Mouse (Mus musculus): ENCODE results near the gene Astn1. TPM values are rescaled to one million over a fixed set of nuclear protein-coding genes. Genes with fewer than 3 reads are reported as not detected.
A peak's percentile ranks its signal among the peaks of the same experiment; 100 is the strongest.

Gene Astn1
- total and polyA plus RNA-seq, 3 experiments: 0.35 to 0.42 TPM; not detected in 1

- H3K4me3 ChIP-seq (replicated peaks in 1 of 3; ENCODE audit: low read depth in 2 of 3, low read length in 2 of 3, poor library complexity in 1 of 3): no peak overlapping the region
- DNase-seq (ENCODE audit: extremely low read depth): no peak
- no peak overlapping the region for H3K9ac ChIP-seq (ENCODE audit: insufficient read depth, low read depth)
- 0 out of 4 replicates have a peak, but pooled peaks cover 0 to 4% of the 10 kb centered on the region in 2 experiments for H3K4me1 ChIP-seq (ENCODE audit: control insufficient read depth in 1 of 2, insufficient read depth in 2 of 2)
- no peaks in the 10 kb centered on the region for H3K36me3 ChIP-seq (replicated peaks in 1 of 2; ENCODE audit: control insufficient read depth in 1 of 2, insufficient read depth in 1 of 2, low read length in 1 of 2)
- in situ Hi-C loops (cut with MboI; ENCODE audit: low pct_ligation_motif_present, low pct_unique_long_range_greater_than_20kb, low sequenced_read_pairs): no loop called here
- H3K4me2 ChIP-seq (ENCODE audit: insufficient read depth, low read depth, poor library complexity, severe bottlenecking): 0 out of 2 replicates have a peak overlapping the region, but pooled peaks have one; percentile 9
- dilution Hi-C loops (cut with MboI; ENCODE audit: extremely low pct_ligation_motif_present, extremely low pct_unique_long_range_greater_than_20kb, low sequenced_read_pairs): no loop called here
- H3K27me3 ChIP-seq (replicated peaks): no peaks in the 10 kb centered on the region
- H3K27ac ChIP-seq (ENCODE audit: insufficient read depth, low read depth): no peak overlapping the region
- H3K79me2 ChIP-seq (replicated peaks; ENCODE audit: control insufficient read depth, extremely low read depth, insufficient read depth, poor library complexity, severe bottlenecking): no peaks in the 10 kb centered on the region
- TF ChIP-seq BHLHE40 (IDR thresholded peaks at IDR 0.05; ENCODE audit: low read depth, low read length): no peak
- TF ChIP-seq GABPA (IDR thresholded peaks at IDR 0.05; ENCODE audit: insufficient replicate concordance, low read depth, low read length): no peak
- TF ChIP-seq HCFC1 (IDR thresholded peaks at IDR 0.05; ENCODE audit: low read depth, low read length): no peak
- no peak for TF ChIP-seq NELFE (IDR thresholded peaks at IDR 0.05; ENCODE audit: low read depth, low read length)
- TF ChIP-seq UBTF (IDR thresholded peaks at IDR 0.05; ENCODE audit: low read depth, low read length): no peak
- H3K9me3 ChIP-seq (replicated peaks; ENCODE audit: low read length): no peaks in the 10 kb centered on the region
Observed at GRCm38 (mm10) chr1:158382277-158382676, 20.2 kb downstream of the Astn1 start.

- H3K4me1 ChIP-seq (ENCODE audit: control insufficient read depth in 1 of 2, insufficient read depth in 2 of 2): 0 out of 4 replicates have a peak, but pooled peaks cover 0 to 4% of the 10 kb centered on the region in 2 experiments
- no peaks in the 10 kb centered on the region for H3K36me3 ChIP-seq (replicated peaks in 1 of 2; ENCODE audit: control insufficient read depth in 1 of 2, insufficient read depth in 1 of 2, low read length in 1 of 2)
- no peak overlapping the region for H3K27ac ChIP-seq (ENCODE audit: insufficient read depth, low read depth)
- H3K4me2 ChIP-seq (ENCODE audit: insufficient read depth, low read depth, poor library complexity, severe bottlenecking): no peak overlapping the region
- DNase-seq (ENCODE audit: extremely low read depth): no peak
- no peaks in the 10 kb centered on the region for H3K9me3 ChIP-seq (replicated peaks; ENCODE audit: low read length)
- no peaks in the 10 kb centered on the region for H3K79me2 ChIP-seq (replicated peaks; ENCODE audit: control insufficient read depth, extremely low read depth, insufficient read depth, poor library complexity, severe bottlenecking)
- dilution Hi-C loops (cut with MboI; ENCODE audit: extremely low pct_ligation_motif_present, extremely low pct_unique_long_range_greater_than_20kb, low sequenced_read_pairs): no loop called here
- no peak for TF ChIP-seq HCFC1 (IDR thresholded peaks at IDR 0.05; ENCODE audit: low read depth, low read length)
- no peak for TF ChIP-seq USF1 (IDR thresholded peaks at IDR 0.05; ENCODE audit: low read depth, low read length)
- no peak for TF ChIP-seq EP300 (IDR thresholded peaks at IDR 0.05; ENCODE audit: low read length)
- no peak for TF ChIP-seq NELFE (IDR thresholded peaks at IDR 0.05; ENCODE audit: low read depth, low read length)
- TF ChIP-seq RCOR1 (conservative IDR thresholded peaks at IDR 0.05; ENCODE audit: low read depth, low read length): no peak
- TF ChIP-seq TBP (conservative IDR thresholded peaks at IDR 0.05; ENCODE audit: low read depth, low read length): no peak
- no peak for TF ChIP-seq IRF4 (IDR thresholded peaks at IDR 0.05; ENCODE audit: low read depth, low read length)
- no peak for TF ChIP-seq ZNF384 (IDR thresholded peaks at IDR 0.05; ENCODE audit: low read depth, low read length)
- TF ChIP-seq ZMIZ1 (IDR thresholded peaks at IDR 0.05; ENCODE audit: low read depth, low read length): no peak
- no peak for TF ChIP-seq MAZ (IDR thresholded peaks at IDR 0.05; ENCODE audit: low read depth, low read length)
- TF ChIP-seq PAX5 (IDR thresholded peaks at IDR 0.05; ENCODE audit: low read length): no peak
- TF ChIP-seq POLR2AphosphoS2 (IDR thresholded peaks at IDR 0.05; ENCODE audit: low read depth, low read length): no peak
- TF ChIP-seq E2F4 (IDR thresholded peaks at IDR 0.05; ENCODE audit: insufficient replicate concordance, low read depth, low read length): no peak
- TF ChIP-seq ZKSCAN1 (IDR thresholded peaks at IDR 0.05; ENCODE audit: borderline replicate concordance, low read depth, low read length): no peak
- TF ChIP-seq MAX (IDR thresholded peaks at IDR 0.05; ENCODE audit: low read length): no peak
- no peaks in the 10 kb centered on the region for H3K27me3 ChIP-seq (replicated peaks)
- no peak overlapping the region for H3K9ac ChIP-seq (ENCODE audit: insufficient read depth, low read depth)
- in situ Hi-C loops (cut with MboI; ENCODE audit: low pct_ligation_motif_present, low pct_unique_long_range_greater_than_20kb, low sequenced_read_pairs): no loop called here
- no peak overlapping the region for H3K4me3 ChIP-seq (replicated peaks in 1 of 3; ENCODE audit: low read depth in 2 of 3, low read length in 2 of 3, poor library complexity in 1 of 3)
Observed at GRCm38 (mm10) chr1:158383210-158383609, 21.1 kb downstream of the Astn1 start.

Measured in CH12.LX (cell line).